8 mouse cellular contexts compared by ENCODE assay signal in genomic region chr1:93685401-93686244, GRCm38 (mm10). TPM values are rescaled to one million over a fixed set of nuclear protein-coding genes. Genes with fewer than 3 reads are reported as not detected.
DNase-seq lines count a peak whose midpoint lies in the region; ATAC-seq and TF ChIP-seq lines count a peak whose summit lies in the region.

Gene Bok, plus strand, starts transcription at chr1:93685660.

- WGBS in hindbrain, postnatal 0 days: under 1% methylated on average over 78 of the region's 78 CpGs

- H3K4me3 ChIP-seq in erythroblast, embryonic 14.5 days (replicated peaks): peak within 1 kb of the TSS; percentile 31
- peak within 1 kb of the TSS; percentile 66 for H3K4me3 ChIP-seq in hindbrain, postnatal 0 days (ENCODE audit: low read length)

- 0 out of 2 replicates have a peak, but pooled peaks have one; percentile 1 for TF ChIP-seq CTCF in hindbrain, postnatal 0 days (IDR thresholded peaks at IDR 0.05; ENCODE audit: low read depth)

- ATAC-seq in erythroblast, adult 5-6 weeks (replicated peaks; ENCODE audit: low FRiP score, poor library complexity, severe bottlenecking): no peak
- peak; percentile 68 for ATAC-seq in hindbrain, postnatal 0 days
- ATAC-seq in megakaryocyte progenitor cell, adult 5-6 weeks (replicated peaks; ENCODE audit: poor library complexity): 0 out of 2 replicates have a peak, but pooled peaks have one; percentile 15

- peak within 1 kb of the TSS; percentile 88 for H3K9ac ChIP-seq in hindbrain, postnatal 0 days (replicated peaks; ENCODE audit: low read length)

- no peaks in the 10 kb centered on the region for H3K36me3 ChIP-seq in erythroblast, embryonic 14.5 days (ENCODE audit: control insufficient read depth)
- H3K36me3 ChIP-seq in hindbrain, postnatal 0 days (ENCODE audit: insufficient read depth, low read length): no peaks in the 10 kb centered on the region

- peaks cover 2% of the 10 kb centered on the region; the same call in 1 of the 2 replicates for H3K4me1 ChIP-seq in erythroblast, embryonic 14.5 days (ENCODE audit: control insufficient read depth)
- 0 out of 2 replicates have a peak, but pooled peaks cover 3% of the 10 kb centered on the region for H3K4me1 ChIP-seq in hindbrain, postnatal 0 days (ENCODE audit: insufficient read depth, low read length)

- H3K9me3 ChIP-seq in erythroblast, embryonic 14.5 days (ENCODE audit: control insufficient read depth, low read length): no peaks in the 10 kb centered on the region; the same call in 1 of the 2 replicates
- H3K9me3 ChIP-seq in hindbrain, postnatal 0 days (ENCODE audit: low read length): no peaks in the 10 kb centered on the region

- H3K27ac ChIP-seq in hindbrain, postnatal 0 days: peak within 1 kb of the TSS; percentile 80

- intact Hi-C loops in left cerebral cortex, postnatal 25 days (cut with DNase I): loop anchor here (2.0 kb wide), 1 partner anchor 51 kb away; no protein-coding TSS in a partner anchor

- DNase-seq in embryo, embryonic 10 days (ENCODE audit: low spot score): peak; percentile 79
- DNase-seq in gastrocnemius, postnatal 25 days: peak; percentile 83
- DNase-seq in hindbrain, postnatal 0 days (ENCODE audit: low spot score): peak; percentile 90
- DNase-seq in left cerebral cortex, postnatal 25 days (ENCODE audit: low spot score in 2 of 2): peak; percentile 58 to 60
- peak; percentile 84 for DNase-seq in right cerebral cortex, postnatal 4 days

- H3K27me3 ChIP-seq in erythroblast, embryonic 14.5 days (ENCODE audit: control insufficient read depth): peaks cover 48% of the 10 kb centered on the region
- no peaks in the 10 kb centered on the region for H3K27me3 ChIP-seq in hindbrain, postnatal 0 days (ENCODE audit: insufficient read depth, low read length)

- H3K4me2 ChIP-seq in hindbrain, postnatal 0 days (ENCODE audit: low read depth, low read length): peak within 1 kb of the TSS; percentile 86

RNA-seq across cellular contexts. Expression of gene Bok, which starts in this region (rescaled TPM):
- 0.06 TPM in 1 of 2 replicates, not detected in the other for polyA plus RNA-seq in erythroblast, embryonic 14.5 days (2012)
- not detected in 2 replicates for total RNA-seq in erythroblast, adult 5-6 weeks (2015; ENCODE audit: low replicate concordance)
- not detected in 2 replicates for total RNA-seq in erythroblast, adult 5-6 weeks (2017; ENCODE audit: low replicate concordance)
- 1 to 10 TPM in 1 of 2 experiments, under 1 TPM in 1; 0.90 to 1.5 TPM for total RNA-seq in gastrocnemius, postnatal 25 days (2021)
- 133 and 136 TPM in 2 replicates for total RNA-seq in hindbrain, postnatal 0 days (2014; rRNA removed)
- 97.6 and 103 TPM in 2 replicates for polyA plus RNA-seq in hindbrain, postnatal 0 days (2015; fragmentation: Nextera tagmentation; extraction: Ambion mirVana)
- 10 to 100 TPM; 23.6 to 27.5 TPM for total RNA-seq in left cerebral cortex, postnatal 25 days (2021)
- 0.17 TPM in 1 of 2 replicates, not detected in the other for total RNA-seq in megakaryocyte progenitor cell, adult 5-6 weeks (2015)
- 0.92 TPM in 1 of 2 replicates, not detected in the other for total RNA-seq in megakaryocyte progenitor cell, adult 5-6 weeks (2017)

Comparison
In these comparisons a context has a peak if more than half of its experiments do, and no peak if none do; other contexts are left out.
1. RNA of gene Bok (total RNA-seq): 133 to 136 TPM in hindbrain, postnatal 0 days and 23.6 to 27.5 TPM in left cerebral cortex, postnatal 25 days; 0.90 to 1.5 TPM in gastrocnemius, postnatal 25 days, 0.17 to 0.92 TPM in megakaryocyte progenitor cell, adult 5-6 weeks and not detected in erythroblast, adult 5-6 weeks; every median in the first group is over 4 times any median in the second.
2. RNA of gene Bok (polyA plus RNA-seq): 97.6 to 103 TPM in hindbrain, postnatal 0 days; 0.06 TPM in erythroblast, embryonic 14.5 days; every median in the first group is over 10 times any median in the second.
3. Peak in ATAC-seq in megakaryocyte progenitor cell, adult 5-6 weeks; RNA of the gene not detected or under 1 TPM.
4. Peak in every context shown above with its lines, with median percentiles within 50 percentile points of each other: DNase-seq.